In the genomic region with DNA sequence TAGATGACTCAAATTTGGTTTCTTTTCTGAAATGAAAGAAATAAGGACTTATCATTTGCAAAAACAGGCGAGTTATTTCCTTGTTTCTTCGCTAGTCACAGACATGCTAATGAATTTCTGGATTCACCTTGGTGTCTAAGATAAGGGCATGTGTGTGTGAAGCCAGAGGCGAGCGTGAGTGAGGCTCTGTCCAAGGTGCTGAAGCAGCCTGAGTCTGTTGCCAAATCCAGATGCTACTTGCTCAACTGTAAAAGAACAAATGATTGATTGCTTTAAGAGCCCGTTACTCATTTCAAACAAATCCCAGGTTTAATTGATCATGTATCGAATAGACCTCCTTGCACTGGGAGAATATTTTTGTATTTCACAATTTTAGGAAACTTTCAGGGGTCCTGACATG, we compare ENCODE assay signal across 10 mouse cellular contexts.
DNase-seq lines count a peak whose midpoint lies in the region; ATAC-seq and TF ChIP-seq lines count a peak whose summit lies in the region.
"Had no signal": no experiment of that assay in that cellular context is flagged by ENCODE, and none has a peak within 500 bp of the region (broad histone marks: within the 10 kb centered on the region; RNA-seq: fewer than 3 reads in every experiment).

No protein-coding gene starts in this region.

- no peak for ATAC-seq in kidney, embryonic 14.5 days (ENCODE audit: low FRiP score, low TSS enrichment)

- no peak for TF ChIP-seq CTCF in kidney, adult 2 months (conservative IDR thresholded peaks at IDR 0.05; ENCODE audit: insufficient read depth, insufficient read length, low read depth, low read length)

- no peaks in the 10 kb centered on the region for H3K4me1 ChIP-seq in kidney, adult 2 months (ENCODE audit: control insufficient read depth, insufficient read depth, low read length)
- H3K4me1 ChIP-seq in kidney, embryonic 14.5 days (ENCODE audit: control insufficient read depth, insufficient read depth, low read length): no peaks in the 10 kb centered on the region
- H3K4me1 ChIP-seq in ES-E14 (ENCODE audit: control insufficient read depth in 2 of 2, insufficient read depth in 2 of 2, low read length in 2 of 2, poor library complexity in 1 of 2): no peaks in the 10 kb centered on the region
- H3K4me1 ChIP-seq: limb, embryonic 15.5 days had no signal

- TF ChIP-seq POLR2A in kidney, adult 2 months (IDR thresholded peaks at IDR 0.05; ENCODE audit: low read depth, low read length): no peak

- H3K27ac ChIP-seq in kidney, adult 2 months (ENCODE audit: insufficient read depth, low read depth, low read length): no peak overlapping the region
- H3K27ac ChIP-seq in kidney, embryonic 14.5 days (ENCODE audit: low read depth, low read length): no peak overlapping the region
- no peak overlapping the region for H3K27ac ChIP-seq in ES-E14 (ENCODE audit: insufficient read depth, low read depth, low read length, poor library complexity, severe bottlenecking)
- H3K27ac ChIP-seq: gastrocnemius, adult 2 months; limb, embryonic 15.5 days had no signal

- no peaks in the 10 kb centered on the region for H3K9me3 ChIP-seq in kidney, embryonic 14.5 days (ENCODE audit: control insufficient read depth, low read length)
- H3K9me3 ChIP-seq in ES-E14 (ENCODE audit: control insufficient read depth, insufficient read depth, low read depth, low read length): no peaks in the 10 kb centered on the region
- H3K9me3 ChIP-seq: limb, embryonic 15.5 days had no signal

- peak; percentile 21 for DNase-seq in kidney, adult 2 months
- DNase-seq in ES-E14 (ENCODE audit: low read depth, low spot score): peak; percentile 61
- DNase-seq in adrenal gland, postnatal 10 days: peak; percentile 76
- peak; percentile 11 to 76 for DNase-seq in kidney, postnatal 36 days
- no peak for DNase-seq in layer of hippocampus, postnatal 10 days (ENCODE audit: low spot score in 2 of 2)
- DNase-seq in cerebellum, postnatal 10 days: no peak
- no peak for DNase-seq in cerebellum, postnatal 4 days (ENCODE audit: low spot score in 2 of 2)
- DNase-seq: gastrocnemius, adult 2 months had no signal

- no peaks in the 10 kb centered on the region for H3K36me3 ChIP-seq in kidney, adult 2 months (ENCODE audit: control insufficient read depth, insufficient read depth, low read length)
- H3K36me3 ChIP-seq in kidney, embryonic 14.5 days (ENCODE audit: control insufficient read depth, insufficient read depth, low read length): no peaks in the 10 kb centered on the region
- no peaks in the 10 kb centered on the region for H3K36me3 ChIP-seq in ES-E14 (ENCODE audit: control insufficient read depth, insufficient read depth, low read length, poor library complexity, severe bottlenecking)
- H3K36me3 ChIP-seq: limb, embryonic 15.5 days had no signal

- no peak overlapping the region for H3K4me3 ChIP-seq in kidney, adult 2 months (ENCODE audit: insufficient read depth, low read depth, low read length)
- H3K4me3 ChIP-seq in kidney, embryonic 14.5 days (ENCODE audit: low read length): no peak overlapping the region
- H3K4me3 ChIP-seq in ES-E14 (ENCODE audit: insufficient read depth in 1 of 2, low read depth in 1 of 2, low read length in 2 of 2, poor library complexity in 1 of 2, severe bottlenecking in 1 of 2): no peak overlapping the region
- H3K4me3 ChIP-seq: gastrocnemius, adult 2 months; limb, embryonic 15.5 days had no signal

- in situ Hi-C loops in ES-E14 (cut with MboI; ENCODE audit: low sequenced_read_pairs in 2 of 2, unreplicated experiment in 2 of 2): no loop called here

- 16% methylated on average over 6 of the region's 6 CpGs for WGBS in kidney, adult 2 months
- WGBS in kidney, embryonic 14.5 days: 22% methylated on average over 6 of the region's 6 CpGs

- no peak overlapping the region for H3K9ac ChIP-seq in kidney, embryonic 14.5 days (ENCODE audit: low read depth, low read length)
- H3K9ac ChIP-seq in ES-E14 (ENCODE audit: insufficient read depth, low read depth, low read length, poor library complexity, severe bottlenecking): no peak overlapping the region
- H3K9ac ChIP-seq: limb, embryonic 15.5 days had no signal

- no peaks in the 10 kb centered on the region for H3K27me3 ChIP-seq in kidney, adult 2 months (replicated peaks; ENCODE audit: control insufficient read depth, insufficient read depth, low read length)
- no peaks in the 10 kb centered on the region for H3K27me3 ChIP-seq in kidney, embryonic 14.5 days (ENCODE audit: control insufficient read depth, insufficient read depth, low read length)
- H3K27me3 ChIP-seq: limb, embryonic 15.5 days had no signal

- no peak overlapping the region for H3K4me2 ChIP-seq in kidney, embryonic 14.5 days (replicated peaks; ENCODE audit: low read depth, low read length)
- H3K4me2 ChIP-seq: limb, embryonic 15.5 days had no signal

TF ChIP-seq in ES-E14, 5 proteins besides CTCF, POLR2A, EP300 and RAD21:
- no peak for TF ChIP-seq CHD2 (IDR thresholded peaks at IDR 0.05; ENCODE audit: low read depth, low read length)
- TF ChIP-seq MAFK (IDR thresholded peaks at IDR 0.05; ENCODE audit: insufficient read depth, low read depth, low read length): no peak

Comparison
In these comparisons a context has a peak if more than half of its experiments do, and no peak if none do; other contexts are left out.
1. DNase-seq: peak in kidney, adult 2 months (single experiment), ES-E14 (single experiment), adrenal gland, postnatal 10 days (single experiment) and kidney, postnatal 36 days (2 of 2); none in layer of hippocampus, postnatal 10 days (0 of 2), cerebellum, postnatal 10 days (0 of 2) and cerebellum, postnatal 4 days (0 of 2).